Mouse (Mus musculus) layer of hippocampus, postnatal 14 days (tissue): ENCODE results near the gene AC124502.3. TPM values are rescaled to one million over a fixed set of nuclear protein-coding genes. Genes with fewer than 3 reads are reported as not detected.

Experiments used
- total RNA-seq, 2 experiments: library from RNA; stranded (reverse); gene quantifications; 2 replicates each; pipeline ENCODE4 v1.2.3; 2021

AC124502.3 gene
- total RNA-seq, 2 experiments from 2014 or later, result 5.9 to 10.6 TPM

Other genes starting within 250 kb of the AC124502.3 start
- 10 to 100 TPM; 72.9 to 74.7 TPM for gene Rbm4, start 245.0 kb upstream of the AC124502.3 start, total RNA-seq
- gene Gm21992, start 227.3 kb upstream of the AC124502.3 start, total RNA-seq, result 10 to 100 TPM; 19.9 to 21.4 TPM
- gene Rbm14, start 227.3 kb upstream of the AC124502.3 start, total RNA-seq, result 10 to 100 TPM; 56.1 to 57.2 TPM
- gene Ccs, start 199.6 kb upstream of the AC124502.3 start, total RNA-seq, result 10 to 100 TPM; 42.6 to 43.6 TPM
- 1 to 10 TPM; 2.0 TPM for gene Ccdc87, start 199.5 kb upstream of the AC124502.3 start, total RNA-seq
- gene Ctsf, start 183.8 kb upstream of the AC124502.3 start, total RNA-seq, result 100 to 1,000 TPM; 103 to 125 TPM
- 1 to 10 TPM; 1.1 to 1.7 TPM for gene Actn3, start 161.0 kb upstream of the AC124502.3 start, total RNA-seq
- gene Zdhhc24, start 160.2 kb upstream of the AC124502.3 start, total RNA-seq, result 10 to 100 TPM; 25.9 to 26.8 TPM
- 10 to 100 TPM; 38.4 TPM for gene Bbs1, start 132.3 kb upstream of the AC124502.3 start, total RNA-seq
- gene Dpp3, start 110.6 kb upstream of the AC124502.3 start, total RNA-seq, result 10 to 100 TPM; 50.2 to 52.0 TPM
- gene Peli3, start 95.8 kb upstream of the AC124502.3 start, total RNA-seq, result 10 to 100 TPM; 16.3 to 16.8 TPM
- gene Mrpl11, start 76.7 kb upstream of the AC124502.3 start, total RNA-seq, result 10 to 100 TPM; 58.9 to 60.7 TPM
- gene Npas4, start 48.6 kb upstream of the AC124502.3 start, total RNA-seq, result 10 to 100 TPM in 1 of 2 experiments, 1 to 10 TPM in 1; 5.1 to 10.5 TPM
- gene Slc29a2, start 15.0 kb upstream of the AC124502.3 start, total RNA-seq, result 10 to 100 TPM; 16.8 to 17.3 TPM
- 100 to 1,000 TPM; 124 to 127 TPM for gene B4gat1, start 65 bp upstream of the AC124502.3 start, total RNA-seq
- 10 to 100 TPM; 10.8 to 12.9 TPM for gene Brms1, start 2.5 kb downstream of the AC124502.3 start, total RNA-seq
- gene Rin1, start 11.6 kb downstream of the AC124502.3 start, total RNA-seq, result 10 to 100 TPM; 68.7 to 72.6 TPM
- 1 to 10 TPM; 6.5 to 7.7 TPM for gene Cd248, start 29.2 kb downstream of the AC124502.3 start, total RNA-seq
- gene Tmem151a, start 46.6 kb downstream of the AC124502.3 start, total RNA-seq, result 100 to 1,000 TPM; 133 to 135 TPM
- 10 to 100 TPM; 25.8 to 28.0 TPM for gene Yif1a, start 49.6 kb downstream of the AC124502.3 start, total RNA-seq
- 100 to 1,000 TPM; 783 to 856 TPM for gene Cnih2, start 59.6 kb downstream of the AC124502.3 start, total RNA-seq
- gene Rab1b, start 68.2 kb downstream of the AC124502.3 start, total RNA-seq, result 100 to 1,000 TPM; 177 to 181 TPM
- 100 to 1,000 TPM; 193 to 211 TPM for gene Klc2, start 79.7 kb downstream of the AC124502.3 start, total RNA-seq
- gene Pacs1, start 234.2 kb downstream of the AC124502.3 start, total RNA-seq, result 10 to 100 TPM; 59.6 to 63.9 TPM